Mouse (Mus musculus) megakaryocyte, embryonic 14.5 days (primary cell): ENCODE results near the gene Csrp2. TPM values are rescaled to one million over a fixed set of nuclear protein-coding genes. Genes with fewer than 3 reads are reported as not detected.

Source experiments
- H3K27me3 ChIP-seq: replicated peaks from 2 replicates; pipeline ENCODE3; 2012; ENCODE audit warnings: inconsistent platforms
- H3K36me3 ChIP-seq: replicated peaks from 2 replicates; pipeline ENCODE3; 2012; ENCODE audit warnings: low read length, inconsistent platforms, mixed read lengths
- H3K4me1 ChIP-seq: 2 replicates; pipeline ENCODE4 v1.6.1; 2012; ENCODE audit warnings: inconsistent platforms
- H3K4me3 ChIP-seq: replicated peaks from 2 replicates; pipeline ENCODE3; 2012; ENCODE audit warnings: moderate library complexity, mild to moderate bottlenecking, inconsistent platforms
- H3K9me3 ChIP-seq: 2 replicates; pipeline ENCODE4 v1.6.1; 2012; ENCODE audit warnings: inconsistent platforms
- FLI1 ChIP-seq: IDR thresholded peaks from 2 replicates; pipeline ENCODE4 v1.6.1; 2012; ENCODE audit warnings: low read length, inconsistent platforms, mixed read lengths
- GATA1 ChIP-seq: IDR thresholded peaks from 3 replicates; pipeline ENCODE4 v1.6.1; 2012; ENCODE audit warnings: mixed read lengths, low read length, inconsistent platforms, borderline replicate concordance
- polyA plus RNA-seq: library from polyadenylated mRNA; stranded (reverse); fragments of >175 nt; gene quantifications from 2 replicates; pipeline ENCODE4 v1.2.3, GENCODE M21; 2012; ENCODE audit warnings: low replicate concordance; ENCODE audit not compliant: insufficient read depth

Gene Csrp2
- 19.5 and 32.9 TPM in 2 replicates for polyA plus RNA-seq

DNA sequence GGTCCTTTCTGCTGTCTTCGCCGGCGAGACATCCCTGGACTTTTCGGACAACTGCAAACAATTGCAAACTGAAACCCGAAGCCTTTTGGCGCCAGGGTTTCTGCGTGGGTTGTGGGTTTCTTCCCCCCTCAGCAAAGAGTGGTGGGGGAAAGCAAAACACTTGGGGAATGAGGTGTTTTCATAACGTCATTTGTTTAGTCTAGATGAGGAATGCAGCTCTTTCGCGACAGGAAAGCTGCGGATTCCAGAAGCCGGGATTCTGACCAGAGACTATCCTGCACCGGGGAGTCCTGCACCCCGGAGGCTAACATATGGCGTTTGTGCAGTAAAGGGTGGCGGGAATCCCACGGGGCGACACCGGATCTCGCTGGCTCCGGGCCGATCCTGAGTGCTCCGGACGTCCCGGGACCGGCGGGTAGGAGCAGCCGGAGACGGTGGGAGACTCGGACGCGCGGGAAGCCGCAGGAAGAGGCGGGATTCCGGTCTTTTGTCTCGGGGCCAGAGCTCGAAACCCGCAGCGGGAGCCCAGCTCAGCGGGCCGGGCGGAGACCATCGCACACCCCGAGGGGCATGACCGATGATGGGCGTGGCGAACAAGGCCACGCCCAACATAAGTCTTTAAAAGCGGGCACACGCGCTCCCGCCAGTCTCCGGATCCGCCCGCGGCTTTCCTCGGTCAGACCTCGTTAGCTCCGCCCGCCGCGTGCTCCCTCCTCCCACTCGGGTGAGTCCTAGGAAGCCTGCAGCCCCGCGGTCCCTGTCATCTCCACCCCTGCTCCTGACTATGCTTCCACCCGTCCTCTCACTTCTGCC lies at the start of gene Csrp2:
Gene Csrp2 (plus strand): TSS at position 259 of the 813 bp plus-strand sequence.
- Histone ChIP-seq H3K4me1 (peaks cover 27% of the 10 kb centered on the region), H3K36me3 (no peaks in the 10 kb centered on the region), H3K4me3 (peak within 1 kb of the TSS; percentile 91), H3K27me3 (peaks cover 4% of the 10 kb centered on the region), H3K9me3 (peaks cover 10% of the 10 kb centered on the region)
- TF ChIP-seq FLI1 (no peak), GATA1 (no peak)

- TF ChIP-seq GATA1 (no peak), FLI1 (no peak)
- peaks cover 5% of the 10 kb centered on the region for H3K27me3 ChIP-seq
- H3K4me1 ChIP-seq: peaks cover 14% of the 10 kb centered on the region
- H3K9me3 ChIP-seq: peaks cover 6% of the 10 kb centered on the region
- H3K4me3 ChIP-seq: no peak overlapping the region
- no peaks in the 10 kb centered on the region for H3K36me3 ChIP-seq
Observed at GRCm38 (mm10) chr10:110874853-110875252, 44.7 kb upstream of the Csrp2 start.

- peaks cover 4% of the 10 kb centered on the region for H3K9me3 ChIP-seq
- peaks cover 5% of the 10 kb centered on the region for H3K27me3 ChIP-seq
- peaks cover 9% of the 10 kb centered on the region; the same call in 1 of the 2 replicates for H3K4me1 ChIP-seq
- no peaks in the 10 kb centered on the region for H3K36me3 ChIP-seq
- H3K4me3 ChIP-seq: no peak overlapping the region
- TF ChIP-seq GATA1 (no peak), FLI1 (no peak)
Observed at GRCm38 (mm10) chr10:110876956-110877355, 42.6 kb upstream of the Csrp2 start.

- H3K27me3 ChIP-seq: peaks cover 5% of the 10 kb centered on the region
- TF ChIP-seq GATA1 (no peak), FLI1 (no peak)
- H3K36me3 ChIP-seq: no peaks in the 10 kb centered on the region
- no peaks in the 10 kb centered on the region for H3K9me3 ChIP-seq
- H3K4me1 ChIP-seq: peaks cover 9% of the 10 kb centered on the region; the same call in 1 of the 2 replicates
- no peak overlapping the region for H3K4me3 ChIP-seq
Observed at GRCm38 (mm10) chr10:110877851-110878250, 41.7 kb upstream of the Csrp2 start.

DNA sequence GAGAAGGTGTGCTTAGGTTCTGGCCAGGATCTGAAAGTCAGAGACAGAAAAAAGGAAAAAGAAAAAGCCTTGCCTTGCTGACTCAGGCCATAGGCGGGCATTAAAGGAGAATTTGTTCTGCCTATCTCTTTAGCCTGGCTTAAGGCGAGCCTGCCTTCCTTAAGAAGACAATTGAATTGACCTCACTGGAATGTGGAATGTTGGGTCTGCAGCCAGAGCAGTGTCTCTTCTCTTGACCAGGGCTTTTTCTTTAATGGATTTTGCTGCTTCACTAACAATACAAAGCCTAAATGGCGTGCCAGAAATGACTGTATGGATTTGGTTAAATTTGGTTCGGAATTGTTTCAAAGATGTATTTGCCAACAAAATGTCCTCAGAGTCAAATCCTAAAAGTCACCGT lies 40.9 kb upstream of the Csrp2 start:
- peaks cover 5% of the 10 kb centered on the region for H3K27me3 ChIP-seq
- TF ChIP-seq GATA1 (no peak), FLI1 (no peak)
- H3K9me3 ChIP-seq: no peaks in the 10 kb centered on the region
- H3K4me3 ChIP-seq: no peak overlapping the region
- H3K36me3 ChIP-seq: no peaks in the 10 kb centered on the region
- peaks cover 9% of the 10 kb centered on the region; the same call in 1 of the 2 replicates for H3K4me1 ChIP-seq

DNA sequence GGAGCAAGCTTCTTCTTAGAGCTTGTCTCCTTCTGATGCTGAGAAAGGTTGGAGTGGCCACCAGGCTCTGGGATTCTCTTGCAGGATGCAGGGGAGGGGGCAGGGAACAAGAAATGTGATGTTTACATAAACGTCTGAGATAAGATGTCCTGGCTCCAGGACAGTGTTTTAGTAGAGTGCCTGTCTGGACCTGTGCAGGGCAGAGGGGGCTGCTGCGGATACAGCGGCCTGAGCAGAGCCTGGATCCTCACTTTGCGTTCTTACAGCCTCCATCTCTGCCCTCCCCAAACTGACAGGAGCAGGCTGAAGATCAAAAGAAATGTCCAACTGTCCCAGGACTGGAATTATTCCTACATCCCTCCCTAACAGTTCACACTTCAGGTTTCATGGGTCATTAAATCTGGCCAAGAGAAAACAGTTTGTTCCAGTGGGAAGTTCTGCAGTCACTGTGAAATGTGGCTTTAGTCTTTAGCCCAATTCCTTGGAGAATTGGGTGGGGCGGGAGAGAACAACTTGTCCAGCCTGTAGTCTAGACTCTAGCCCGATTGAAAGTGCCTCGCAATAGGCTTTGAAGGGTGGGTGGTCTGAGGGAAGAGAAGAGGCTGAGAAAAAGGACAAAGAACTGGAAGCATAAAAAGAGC lies 40.0 kb upstream of the Csrp2 start:
- Histone ChIP-seq H3K4me3 (no peak overlapping the region), H3K36me3 (no peaks in the 10 kb centered on the region), H3K4me1 (peaks cover 9% of the 10 kb centered on the region; the same call in 1 of the 2 replicates)

DNA sequence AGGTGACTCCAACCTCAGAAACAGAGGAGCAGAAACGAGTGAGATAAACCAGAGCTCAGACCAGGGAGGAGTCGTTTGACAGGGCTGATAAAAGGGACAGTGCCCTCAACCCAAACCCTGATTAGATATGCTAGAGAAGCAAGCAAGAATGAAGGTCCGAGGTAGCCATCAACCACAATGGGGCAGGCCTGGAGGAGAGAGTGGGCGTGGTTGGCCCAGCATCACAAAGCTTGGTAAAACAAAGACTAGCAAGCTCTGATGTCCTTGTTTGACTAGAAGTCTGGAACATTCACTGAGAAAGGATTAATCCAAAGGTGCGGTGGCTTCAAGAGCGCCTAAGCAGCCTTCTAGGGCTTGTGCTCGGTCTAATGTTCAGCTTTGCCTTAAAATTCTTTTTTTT lies 38.2 kb upstream of the Csrp2 start:
- Histone ChIP-seq H3K36me3 (no peaks in the 10 kb centered on the region), H3K4me3 (no peak overlapping the region), H3K9me3 (no peaks in the 10 kb centered on the region), H3K4me1 (peaks cover 6% of the 10 kb centered on the region; the same call in 1 of the 2 replicates), H3K27me3 (peaks cover 5% of the 10 kb centered on the region)
- no peak for TF ChIP-seq GATA1
- TF ChIP-seq FLI1: no peak

More for the DNA sequence above, 40.0 kb upstream of the Csrp2 start:
- Histone ChIP-seq H3K27me3 (peaks cover 5% of the 10 kb centered on the region), H3K9me3 (no peaks in the 10 kb centered on the region)
- TF ChIP-seq FLI1 (no peak), GATA1 (no peak)

GRCm38 (mm10) chr10:110882701-110883100 lies 36.9 kb upstream of the Csrp2 start:
- H3K4me1 ChIP-seq: peaks cover 6% of the 10 kb centered on the region; the same call in 1 of the 2 replicates
- H3K9me3 ChIP-seq: no peaks in the 10 kb centered on the region
- H3K27me3 ChIP-seq: peaks cover 5% of the 10 kb centered on the region
- H3K4me3 ChIP-seq: no peak overlapping the region
- no peak for TF ChIP-seq FLI1
- no peak for TF ChIP-seq GATA1
- no peaks in the 10 kb centered on the region for H3K36me3 ChIP-seq

DNA sequence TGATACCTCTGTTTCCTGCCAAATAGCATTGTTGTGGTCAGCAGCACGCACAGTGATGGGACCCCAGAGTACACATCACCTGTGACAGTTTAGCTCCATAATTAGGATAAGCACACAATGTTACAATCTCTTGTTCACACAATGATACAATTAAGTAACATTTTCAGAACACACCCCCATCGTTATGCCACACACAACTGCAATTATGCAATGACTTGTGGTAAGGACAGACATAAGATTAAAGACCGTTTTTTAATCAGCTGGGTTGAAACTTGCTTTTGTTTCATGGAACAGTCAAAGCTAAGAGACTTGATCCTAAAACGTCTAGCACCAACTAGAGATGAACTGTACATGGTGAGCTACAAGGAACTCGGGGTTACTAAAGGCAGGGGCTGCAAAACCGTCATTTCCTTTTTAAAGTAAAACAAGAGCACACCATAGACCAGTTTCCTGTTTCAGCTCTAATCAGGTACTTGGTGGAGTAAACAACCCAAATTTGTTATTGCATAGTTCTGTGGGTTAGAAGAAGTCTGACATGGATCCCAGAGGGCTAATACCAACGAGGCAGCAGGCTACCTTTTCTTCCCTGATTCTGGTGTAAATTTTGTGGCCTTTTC lies 28.8 kb upstream of the Csrp2 start:
- no peak for TF ChIP-seq FLI1
- no peak for TF ChIP-seq GATA1

More for the DNA sequence above, 28.8 kb upstream of the Csrp2 start:
- Histone ChIP-seq H3K36me3 (no peaks in the 10 kb centered on the region), H3K4me1 (peaks cover 9% of the 10 kb centered on the region), H3K4me3 (peak overlapping the region; percentile 9), H3K9me3 (peaks cover 4% of the 10 kb centered on the region), H3K27me3 (no peaks in the 10 kb centered on the region)
